Comparison of ENCODE assay signal across 33 mouse cellular contexts in the genomic region with DNA sequence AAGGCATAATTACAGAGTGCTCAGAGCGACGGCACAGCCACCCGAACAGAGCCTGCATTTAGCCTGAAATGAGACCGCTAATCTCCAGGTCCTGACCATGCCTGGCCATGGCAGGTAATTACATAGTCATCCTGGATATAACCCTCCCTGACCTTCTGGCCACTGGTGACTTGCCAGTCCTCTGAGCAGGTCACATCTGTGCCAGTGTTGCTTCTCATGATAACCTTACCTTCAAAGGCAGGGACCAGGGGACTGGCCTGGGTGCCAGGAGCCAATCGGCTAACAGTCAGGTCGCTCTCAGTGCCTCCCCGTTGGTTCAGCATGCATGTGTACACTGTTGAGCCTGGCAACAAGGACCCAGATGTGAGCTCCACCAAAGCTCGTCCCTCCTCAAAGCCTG. TPM values are rescaled to one million over a fixed set of nuclear protein-coding genes. Genes with fewer than 3 reads are reported as not detected.
A peak's percentile ranks its signal among the peaks of the same experiment; 100 is the strongest.
DNase-seq lines count a peak whose midpoint lies in the region; ATAC-seq and TF ChIP-seq lines count a peak whose summit lies in the region.
"Had no signal": no experiment of that assay in that cellular context is flagged by ENCODE, and none has a peak within 500 bp of the region (broad histone marks: within the 10 kb centered on the region; RNA-seq: fewer than 3 reads in every experiment).

No protein-coding gene starts in this region.

- DNase-seq in embryonic facial prominence, embryonic 10.5 days (ENCODE audit: low spot score), result no peak
- no peak for DNase-seq in heart, postnatal 4 days
- DNase-seq in lung, embryonic 14.5 days, result no peak
- DNase-seq in lung, postnatal 25 days (ENCODE audit: low spot score), result no peak
- DNase-seq: adrenal gland, adult 8-10 months; cerebellum, adult 2 months; cerebellum, postnatal 36 days; forebrain, postnatal 0 days; gastrocnemius, postnatal 10 days; kidney, adult 8-10 months; kidney, postnatal 4 days; right cerebral cortex, postnatal 4 days; thymus, adult 2 months; thymus, postnatal 36 days had no signal

- H3K4me2 ChIP-seq in embryonic facial prominence, embryonic 13.5 days, result no peak overlapping the region
- no peak overlapping the region for H3K4me2 ChIP-seq in heart, embryonic 13.5 days
- no peak overlapping the region for H3K4me2 ChIP-seq in hindbrain, embryonic 12.5 days (replicated peaks)
- no peak overlapping the region for H3K4me2 ChIP-seq in hindbrain, embryonic 16.5 days (ENCODE audit: low read length)
- H3K4me2 ChIP-seq in lung, embryonic 14.5 days, result no peak overlapping the region
- H3K4me2 ChIP-seq: embryonic facial prominence, embryonic 12.5 days; limb, embryonic 12.5 days; lung, embryonic 15.5 days; midbrain, embryonic 13.5 days; neural tube, embryonic 13.5 days had no signal

- H3K36me3 ChIP-seq in embryonic facial prominence, embryonic 13.5 days, result no peaks in the 10 kb centered on the region
- no peaks in the 10 kb centered on the region for H3K36me3 ChIP-seq in embryonic facial prominence, embryonic 10.5 days (replicated peaks)
- H3K36me3 ChIP-seq in heart, embryonic 13.5 days, result peaks cover 11% of the 10 kb centered on the region; the same call in 1 of the 2 replicates
- H3K36me3 ChIP-seq in hindbrain, embryonic 12.5 days, result no peaks in the 10 kb centered on the region
- H3K36me3 ChIP-seq in hindbrain, embryonic 16.5 days (ENCODE audit: control insufficient read depth, insufficient read depth, low read length), result no peaks in the 10 kb centered on the region
- H3K36me3 ChIP-seq in lung, embryonic 14.5 days (ENCODE audit: insufficient read depth), result 0 out of 2 replicates have a peak, but pooled peaks cover 3% of the 10 kb centered on the region
- H3K36me3 ChIP-seq: embryonic facial prominence, embryonic 12.5 days; G1E; limb, embryonic 12.5 days; midbrain, embryonic 13.5 days; neural tube, embryonic 13.5 days had no signal

- WGBS in embryonic facial prominence, embryonic 13.5 days, result 73% methylated on average over 8 of the region's 8 CpGs
- WGBS in embryonic facial prominence, embryonic 10.5 days, result 86% methylated on average over 8 of the region's 8 CpGs
- 71% methylated on average over 8 of the region's 8 CpGs for WGBS in heart, embryonic 13.5 days
- WGBS in hindbrain, embryonic 12.5 days, result 90% methylated on average over 8 of the region's 8 CpGs
- 89% methylated on average over 8 of the region's 8 CpGs for WGBS in hindbrain, embryonic 16.5 days
- 85% methylated on average over 8 of the region's 8 CpGs for WGBS in lung, embryonic 14.5 days

- TF ChIP-seq CTCF in lung, embryonic 14.5 days (IDR thresholded peaks at IDR 0.05; ENCODE audit: low read depth), result no peak

- H3K9me3 ChIP-seq in embryonic facial prominence, embryonic 13.5 days, result no peaks in the 10 kb centered on the region
- no peaks in the 10 kb centered on the region for H3K9me3 ChIP-seq in embryonic facial prominence, embryonic 10.5 days
- no peaks in the 10 kb centered on the region for H3K9me3 ChIP-seq in heart, embryonic 13.5 days
- H3K9me3 ChIP-seq in hindbrain, embryonic 12.5 days (replicated peaks), result no peaks in the 10 kb centered on the region
- H3K9me3 ChIP-seq in hindbrain, embryonic 16.5 days (ENCODE audit: control insufficient read depth, low read length), result no peaks in the 10 kb centered on the region
- no peaks in the 10 kb centered on the region for H3K9me3 ChIP-seq in lung, embryonic 14.5 days (ENCODE audit: low read depth, low read length)
- H3K9me3 ChIP-seq: embryonic facial prominence, embryonic 12.5 days; G1E; limb, embryonic 12.5 days; lung, embryonic 15.5 days; midbrain, embryonic 13.5 days; neural tube, embryonic 13.5 days had no signal

- ATAC-seq in embryonic facial prominence, embryonic 13.5 days (ENCODE audit: insufficient number of reproducible peaks, insufficient read depth, low FRiP score, low TSS enrichment, low read depth), result 0 out of 2 replicates have a peak, but pooled peaks have one; percentile 48
- no peak for ATAC-seq in heart, embryonic 13.5 days (ENCODE audit: extremely low read depth, insufficient number of reproducible peaks, low FRiP score, low TSS enrichment)
- 0 out of 2 replicates have a peak, but pooled peaks have one; percentile 11 for ATAC-seq in hindbrain, embryonic 12.5 days (ENCODE audit: low FRiP score)
- ATAC-seq in hindbrain, embryonic 16.5 days, result no peak
- peak; percentile 24; the same call in 1 of the 2 replicates for ATAC-seq in lung, embryonic 14.5 days (ENCODE audit: insufficient read depth)
- ATAC-seq: intestine, embryonic 16.5 days; midbrain, embryonic 13.5 days had no signal

- H3K4me3 ChIP-seq in embryonic facial prominence, embryonic 13.5 days, result no peak overlapping the region
- H3K4me3 ChIP-seq in embryonic facial prominence, embryonic 10.5 days, result no peak overlapping the region
- no peak overlapping the region for H3K4me3 ChIP-seq in heart, embryonic 13.5 days
- H3K4me3 ChIP-seq in hindbrain, embryonic 12.5 days, result no peak overlapping the region
- no peak overlapping the region for H3K4me3 ChIP-seq in hindbrain, embryonic 16.5 days (ENCODE audit: low read length)
- H3K4me3 ChIP-seq in lung, embryonic 14.5 days (ENCODE audit: low read depth, low read length), result no peak overlapping the region
- H3K4me3 ChIP-seq: embryonic facial prominence, embryonic 12.5 days; erythroblast, embryonic 14.5 days; limb, embryonic 12.5 days; lung, embryonic 15.5 days; midbrain, embryonic 13.5 days; neural tube, embryonic 13.5 days had no signal

- no peak overlapping the region for H3K27ac ChIP-seq in embryonic facial prominence, embryonic 13.5 days
- H3K27ac ChIP-seq in embryonic facial prominence, embryonic 10.5 days (replicated peaks), result no peak overlapping the region
- peak overlapping the region; percentile 88 for H3K27ac ChIP-seq in heart, embryonic 13.5 days (replicated peaks)
- H3K27ac ChIP-seq in hindbrain, embryonic 12.5 days, result no peak overlapping the region
- H3K27ac ChIP-seq in hindbrain, embryonic 16.5 days (ENCODE audit: low read depth, low read length), result no peak overlapping the region
- no peak overlapping the region for H3K27ac ChIP-seq in lung, embryonic 14.5 days (ENCODE audit: low read depth)
- H3K27ac ChIP-seq: embryonic facial prominence, embryonic 12.5 days; kidney, postnatal 0 days; limb, embryonic 12.5 days; liver, embryonic 14.5 days; lung, embryonic 15.5 days; macrophage; midbrain, embryonic 13.5 days; neural tube, embryonic 13.5 days had no signal

- peaks cover 2% of the 10 kb centered on the region; the same call in 1 of the 2 replicates for H3K4me1 ChIP-seq in embryonic facial prominence, embryonic 13.5 days
- no peaks in the 10 kb centered on the region for H3K4me1 ChIP-seq in embryonic facial prominence, embryonic 10.5 days
- H3K4me1 ChIP-seq in heart, embryonic 13.5 days, result peaks cover 36% of the 10 kb centered on the region
- no peaks in the 10 kb centered on the region for H3K4me1 ChIP-seq in hindbrain, embryonic 12.5 days
- no peaks in the 10 kb centered on the region for H3K4me1 ChIP-seq in hindbrain, embryonic 16.5 days (ENCODE audit: control insufficient read depth, insufficient read depth, low read depth, low read length)
- no peaks in the 10 kb centered on the region for H3K4me1 ChIP-seq in lung, embryonic 14.5 days (ENCODE audit: insufficient read depth)
- H3K4me1 ChIP-seq: embryonic facial prominence, embryonic 12.5 days; lung, embryonic 15.5 days; neural tube, embryonic 13.5 days had no signal

- H3K9ac ChIP-seq in embryonic facial prominence, embryonic 13.5 days, result no peak overlapping the region
- H3K9ac ChIP-seq in heart, embryonic 13.5 days, result no peak overlapping the region
- no peak overlapping the region for H3K9ac ChIP-seq in hindbrain, embryonic 12.5 days
- H3K9ac ChIP-seq in hindbrain, embryonic 16.5 days (ENCODE audit: low read depth, low read length), result no peak overlapping the region
- H3K9ac ChIP-seq in lung, embryonic 14.5 days, result no peak overlapping the region
- H3K9ac ChIP-seq: embryonic facial prominence, embryonic 12.5 days; forebrain, postnatal 0 days; limb, embryonic 12.5 days; liver, embryonic 14.5 days; lung, embryonic 15.5 days; midbrain, embryonic 13.5 days; neural tube, embryonic 13.5 days had no signal

- H3K27me3 ChIP-seq in embryonic facial prominence, embryonic 13.5 days, result no peaks in the 10 kb centered on the region
- H3K27me3 ChIP-seq in embryonic facial prominence, embryonic 10.5 days (replicated peaks; ENCODE audit: low read depth, poor library complexity, severe bottlenecking), result peaks cover 7% of the 10 kb centered on the region; the same call in 1 of the 2 replicates
- no peaks in the 10 kb centered on the region; the same call in 1 of the 2 replicates for H3K27me3 ChIP-seq in heart, embryonic 13.5 days (replicated peaks)
- H3K27me3 ChIP-seq in hindbrain, embryonic 12.5 days, result no peaks in the 10 kb centered on the region
- no peaks in the 10 kb centered on the region for H3K27me3 ChIP-seq in hindbrain, embryonic 16.5 days (replicated peaks; ENCODE audit: control insufficient read depth, insufficient read depth, low read length)
- H3K27me3 ChIP-seq in lung, embryonic 14.5 days (ENCODE audit: insufficient read depth, low read length), result no peaks in the 10 kb centered on the region
- H3K27me3 ChIP-seq: embryonic facial prominence, embryonic 12.5 days; limb, embryonic 12.5 days; lung, embryonic 15.5 days; midbrain, embryonic 13.5 days; neural tube, embryonic 13.5 days had no signal

RNA-seq across cellular contexts. Expression of gene Sardh, which starts 29.6 kb away (rescaled TPM):
- polyA plus RNA-seq in embryonic facial prominence, embryonic 13.5 days (2015; fragmentation: Nextera tagmentation; extraction: Ambion mirVana), result 5.1 and 5.8 TPM in 2 replicates
- 1.5 and 2.9 TPM in 2 replicates for polyA plus RNA-seq in embryonic facial prominence, embryonic 10.5 days (2016; fragmentation: Nextera tagmentation; extraction: Ambion mirVana)
- polyA plus RNA-seq in heart, embryonic 13.5 days (2015; fragmentation: Nextera tagmentation; extraction: Ambion mirVana), result 17.3 and 18.2 TPM in 2 replicates
- total RNA-seq in heart, postnatal 4 days (2021), result 10 to 100 TPM; 20.4 to 24.9 TPM
- 11.8 and 12.2 TPM in 2 replicates for polyA plus RNA-seq in hindbrain, embryonic 12.5 days (2016; fragmentation: Nextera tagmentation; extraction: Ambion mirVana)
- polyA plus RNA-seq in hindbrain, embryonic 16.5 days (2015; fragmentation: Nextera tagmentation; extraction: Ambion mirVana), result 9.1 and 10.2 TPM in 2 replicates
- 23.6 and 25.0 TPM in 2 replicates for polyA plus RNA-seq in lung, embryonic 14.5 days (2014; fragmentation: Nextera tagmentation; extraction: Ambion mirVana)
- total RNA-seq: granulocyte monocyte progenitor cell, adult 5-6 weeks; megakaryocyte-erythroid progenitor cell, adult 5-6 weeks had no signal
- polyA plus RNA-seq: G1E had no signal

RNA-seq across cellular contexts. Expression of gene Dbh, which starts 53.5 kb away (rescaled TPM):
- 0.07 and 0.14 TPM in 2 replicates for polyA plus RNA-seq in embryonic facial prominence, embryonic 13.5 days (2015; fragmentation: Nextera tagmentation; extraction: Ambion mirVana)
- polyA plus RNA-seq in embryonic facial prominence, embryonic 10.5 days (2016; fragmentation: Nextera tagmentation; extraction: Ambion mirVana), result 0.25 and 0.87 TPM in 2 replicates
- polyA plus RNA-seq in heart, embryonic 13.5 days (2015; fragmentation: Nextera tagmentation; extraction: Ambion mirVana), result 0.55 and 0.88 TPM in 2 replicates
- total RNA-seq in heart, postnatal 4 days (2021), result 1 to 10 TPM; 1.1 to 1.8 TPM
- polyA plus RNA-seq in hindbrain, embryonic 12.5 days (2016; fragmentation: Nextera tagmentation; extraction: Ambion mirVana), result 1.7 and 2.3 TPM in 2 replicates
- polyA plus RNA-seq in hindbrain, embryonic 16.5 days (2015; fragmentation: Nextera tagmentation; extraction: Ambion mirVana), result 4.9 and 5.8 TPM in 2 replicates
- 0.20 and 0.75 TPM in 2 replicates for polyA plus RNA-seq in lung, embryonic 14.5 days (2014; fragmentation: Nextera tagmentation; extraction: Ambion mirVana)
- total RNA-seq: granulocyte monocyte progenitor cell, adult 5-6 weeks; megakaryocyte-erythroid progenitor cell, adult 5-6 weeks had no signal
- polyA plus RNA-seq: erythroblast, embryonic 14.5 days; forebrain, embryonic 11.5 days; G1E; liver, embryonic 14.5 days; macrophage; spleen, adult 2 months had no signal

Comparison
In these comparisons a context has a peak if more than half of its experiments do, and no peak if none do; other contexts are left out.
1. ATAC-seq: peak in embryonic facial prominence, embryonic 13.5 days (single experiment), hindbrain, embryonic 12.5 days (single experiment) and lung, embryonic 14.5 days (single experiment); none in heart, embryonic 13.5 days (single experiment) and hindbrain, embryonic 16.5 days (single experiment).